Mouse (Mus musculus): ENCODE data around the gene Vegfc. TPM values are rescaled to one million over a fixed set of nuclear protein-coding genes. Genes with fewer than 3 reads are reported as not detected.

Vegfc gene
- polyA plus RNA-seq (2017; shearing (Covaris generic)), result 1.0 TPM

GRCm38 (mm10) chr8:54077271-54078120 is at the start of gene Vegfc:
TSS of gene Vegfc (plus strand) at chr8:54077606.

All from inflammation-experienced regulatory T-cells, adult 16 weeks (primary cell).